Mouse (Mus musculus): ENCODE data around the gene Ccdc32.
A peak's percentile ranks its signal among the peaks of the same experiment; 100 is the strongest.
"Not testable (repeated sequence)": the region's sequence is repeated elsewhere in the genome, so short reads cannot be mapped to it uniquely, and the experiment has no call there.

Ccdc32 gene

GRCm38 (mm10) chr2:119028941-119029551, at the start of gene Ccdc32:
TSS of gene Ccdc32 (minus strand) at chr2:119029393.
- DNase-seq (ENCODE audit: low spot score in 2 of 2): peak; percentile 95 to 98

- DNase-seq (ENCODE audit: low spot score in 2 of 2): no peak
These were observed 43.2 kb upstream of the Ccdc32 start for GRCm38 (mm10) chr2:119072397-119072796.

GRCm38 (mm10) chr2:119060139-119060538, 30.9 kb upstream of the Ccdc32 start:
- no peak for DNase-seq (ENCODE audit: low spot score in 2 of 2)

- no peak for DNase-seq (ENCODE audit: low spot score in 2 of 2)
These were observed 21.0 kb upstream of the Ccdc32 start for GRCm38 (mm10) chr2:119050132-119050650.

GRCm38 (mm10) chr2:119047849-119048248, 18.7 kb upstream of the Ccdc32 start:
- no peak for DNase-seq (ENCODE audit: low spot score in 2 of 2)

- DNase-seq (ENCODE audit: low spot score in 2 of 2): peak; percentile 84 to 95
These were observed 17.7 kb upstream of the Ccdc32 start, which contains the start of gene Knl1 for GRCm38 (mm10) chr2:119046649-119047611. TSS of gene Knl1 (plus strand) at chr2:119047119.

GRCm38 (mm10) chr2:119045163-119045562, 16.0 kb upstream of the Ccdc32 start:
- DNase-seq (ENCODE audit: low spot score in 2 of 2): no peak

- DNase-seq (ENCODE audit: low spot score in 2 of 2): no peak
These were observed 11.7 kb upstream of the Ccdc32 start for GRCm38 (mm10) chr2:119040882-119041281.

GRCm38 (mm10) chr2:119035397-119035745, 6.2 kb upstream of the Ccdc32 start:
- no peak for DNase-seq (ENCODE audit: low spot score in 2 of 2)

- peak; percentile 93 to 96 for DNase-seq (ENCODE audit: low spot score in 2 of 2)
These were observed 5.6 kb upstream of the Ccdc32 start, which contains the start of gene Rpusd2 for GRCm38 (mm10) chr2:119034656-119035396. TSS of gene Rpusd2 (plus strand) at chr2:119034790.

- DNase-seq (ENCODE audit: low spot score in 2 of 2): no peak
These were observed 3.0 kb upstream of the Ccdc32 start for GRCm38 (mm10) chr2:119032191-119032590.

GRCm38 (mm10) chr2:119026951-119027350, 2.2 kb downstream of the Ccdc32 start:
- DNase-seq (ENCODE audit: low spot score in 2 of 2): no peak

GRCm38 (mm10) chr2:119025239-119025616, 4.0 kb downstream of the Ccdc32 start:
- no peak for DNase-seq (ENCODE audit: low spot score in 2 of 2)

GRCm38 (mm10) chr2:119024536-119025238, 4.5 kb downstream of the Ccdc32 start:
- DNase-seq (ENCODE audit: low spot score in 2 of 2): no peak

- DNase-seq (ENCODE audit: low spot score in 2 of 2): no peak
These were observed 6.0 kb downstream of the Ccdc32 start for GRCm38 (mm10) chr2:119023154-119023660.

GRCm38 (mm10) chr2:119019538-119019937, 9.7 kb downstream of the Ccdc32 start:
- no peak for DNase-seq (ENCODE audit: low spot score in 2 of 2)

GRCm38 (mm10) chr2:119019131-119019530, 10.1 kb downstream of the Ccdc32 start:
- DNase-seq (ENCODE audit: low spot score in 2 of 2): no peak

GRCm38 (mm10) chr2:119018391-119019122, 10.6 kb downstream of the Ccdc32 start:
- DNase-seq (ENCODE audit: low spot score in 2 of 2): peak; percentile 67 to 70

- no peak for DNase-seq (ENCODE audit: low spot score in 2 of 2)
These were observed 11.5 kb downstream of the Ccdc32 start for GRCm38 (mm10) chr2:119017647-119018046.

GRCm38 (mm10) chr2:119016312-119016711, 12.9 kb downstream of the Ccdc32 start:
- DNase-seq (ENCODE audit: low spot score in 2 of 2): not testable (repeated sequence)

Data from heart, adult 9 months (tissue).